Mouse (Mus musculus) A20 (cell line): ENCODE results near the gene Luzp1.

ENCODE experiments used
- DNase-seq: peaks from one replicate; pipeline ENCODE4 v3.0.0-alpha.2; 2011; ENCODE audit warnings: low read depth, low spot score

Luzp1 gene

DNA sequence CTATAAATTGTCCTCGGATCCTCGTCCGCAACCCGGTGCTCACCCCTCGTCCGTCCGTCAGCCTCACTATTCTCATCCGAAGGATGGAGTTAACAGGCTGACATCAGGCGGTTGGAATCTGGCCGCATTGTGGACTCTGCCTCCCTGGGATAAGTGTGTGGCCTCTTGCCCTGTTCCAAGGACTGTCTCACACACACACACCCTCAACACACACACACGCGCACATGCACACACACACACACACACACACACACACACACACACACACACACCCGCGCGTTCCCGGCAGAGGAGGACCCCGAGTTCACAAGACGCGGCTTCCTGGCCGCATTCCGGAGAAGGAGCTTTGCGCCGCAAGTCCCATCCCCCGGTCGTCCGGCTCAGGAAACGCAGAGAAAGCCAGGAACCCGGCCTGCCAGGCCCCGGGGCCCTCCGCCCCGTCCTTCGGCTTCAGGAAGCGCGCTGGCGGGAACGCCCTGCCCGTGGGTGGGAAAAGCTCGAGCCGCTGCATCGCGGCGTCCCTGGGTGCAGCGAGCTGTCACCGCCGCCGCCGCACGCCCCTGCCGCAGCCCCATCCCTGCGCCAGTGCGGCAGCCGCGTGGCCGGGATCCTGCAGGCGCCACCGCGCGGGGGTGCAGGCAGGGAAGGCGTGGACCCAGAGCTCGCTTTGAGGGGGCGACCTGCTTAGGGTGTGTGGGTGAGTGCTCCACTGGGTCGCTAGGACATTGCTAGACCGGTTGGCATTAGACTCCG, 7.3 kb upstream of the Luzp1 start, which contains the start of gene 6030445D17Rik:
Gene 6030445D17Rik (plus strand): TSS at position 165 of the 753 bp plus-strand sequence.
- DNase-seq = no peak

DNA sequence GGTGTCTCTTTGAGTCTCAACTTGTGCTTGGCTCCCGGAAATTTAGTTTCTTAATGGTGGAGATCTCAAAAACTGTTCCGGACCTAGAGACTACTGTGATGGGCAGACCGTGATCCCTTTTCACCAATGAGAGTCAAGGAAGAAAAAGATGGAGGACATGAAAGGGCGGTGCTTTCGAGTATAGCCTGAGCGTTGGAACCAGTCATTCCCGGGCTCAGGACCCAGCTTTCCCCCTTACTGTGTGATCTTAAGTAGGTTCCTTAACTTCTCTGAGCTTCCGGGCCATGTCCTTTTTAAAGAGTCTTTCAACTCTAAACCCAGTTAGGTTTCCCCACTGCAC, 6.8 kb upstream of the Luzp1 start:
- no peak for DNase-seq

DNA sequence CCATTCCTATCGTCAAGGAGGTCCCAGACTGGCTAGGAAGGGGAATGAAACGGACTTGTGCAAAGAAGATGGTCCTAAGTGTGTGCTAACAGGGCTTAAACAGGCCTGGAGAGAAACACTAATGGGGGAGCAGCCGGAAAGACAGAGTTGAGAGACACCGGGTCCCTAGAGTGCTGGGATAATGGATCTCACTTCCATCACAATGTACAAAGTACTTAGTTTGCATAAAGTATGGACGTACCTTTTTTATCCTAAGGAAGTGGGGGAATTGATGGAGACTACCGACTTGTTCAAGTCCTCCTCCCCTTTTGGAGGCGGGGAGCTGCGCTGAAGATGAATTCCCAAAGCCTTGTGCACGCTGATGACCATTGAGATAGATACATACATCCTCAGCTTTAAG, 6.1 kb upstream of the Luzp1 start:
- no peak for DNase-seq

DNA sequence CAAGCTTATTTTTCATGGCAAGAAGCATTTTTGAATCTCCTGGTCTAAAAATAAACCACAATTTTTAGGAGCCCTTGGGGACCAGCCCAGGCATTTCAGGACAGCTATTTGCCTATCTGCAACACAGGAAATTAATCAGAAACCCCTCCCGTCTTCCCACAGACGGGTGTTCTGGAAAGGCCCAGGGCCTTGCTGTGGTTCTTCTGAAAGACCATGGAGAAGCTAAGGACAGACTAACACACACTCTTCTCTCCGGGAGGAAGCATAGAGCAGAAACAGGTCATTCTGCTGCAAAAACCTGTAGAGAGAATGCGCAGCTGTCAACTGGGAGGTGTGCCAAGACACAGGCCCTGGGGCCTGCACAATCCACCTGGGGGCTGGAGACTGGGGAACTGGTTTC, 3.3 kb upstream of the Luzp1 start:
- DNase-seq = no peak

DNA sequence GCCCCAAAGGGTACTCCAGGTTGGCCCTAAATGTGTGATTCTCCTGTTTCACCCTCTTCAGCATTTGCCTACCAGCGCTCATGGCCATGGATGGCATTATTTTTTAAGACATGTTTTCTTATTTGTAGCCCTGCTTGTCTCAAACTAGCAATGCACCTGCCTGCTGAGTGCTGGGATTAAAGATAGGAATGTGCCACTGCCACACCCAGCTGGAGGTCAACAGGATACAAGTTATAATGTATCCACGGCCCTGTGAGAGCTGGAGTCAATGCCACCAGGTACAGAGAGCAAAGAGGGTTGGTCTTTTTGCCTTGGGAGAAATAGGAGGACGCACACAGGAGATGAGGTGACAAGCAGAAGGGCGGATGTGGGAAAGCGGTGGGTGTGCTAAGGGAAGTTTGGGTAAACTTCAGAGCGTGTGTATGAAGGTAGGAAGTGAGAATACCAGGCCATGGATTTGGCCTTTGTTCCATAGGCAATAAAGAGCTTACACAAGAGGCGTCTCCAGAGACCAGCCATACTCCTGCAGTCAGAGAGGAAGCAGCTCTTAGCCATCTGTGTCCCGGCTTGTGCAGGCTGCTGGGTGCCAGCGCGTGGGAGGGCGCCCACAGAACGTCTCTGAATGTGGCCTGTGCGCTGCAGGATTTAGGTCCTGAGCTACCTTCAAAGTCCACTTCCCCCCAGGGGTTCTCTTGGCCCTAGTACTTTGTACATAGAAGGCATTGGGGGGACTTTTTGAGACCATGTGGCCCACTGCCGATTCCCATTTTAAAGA, 821 bp upstream of the Luzp1 start:
- peak; percentile 14 for DNase-seq

DNA sequence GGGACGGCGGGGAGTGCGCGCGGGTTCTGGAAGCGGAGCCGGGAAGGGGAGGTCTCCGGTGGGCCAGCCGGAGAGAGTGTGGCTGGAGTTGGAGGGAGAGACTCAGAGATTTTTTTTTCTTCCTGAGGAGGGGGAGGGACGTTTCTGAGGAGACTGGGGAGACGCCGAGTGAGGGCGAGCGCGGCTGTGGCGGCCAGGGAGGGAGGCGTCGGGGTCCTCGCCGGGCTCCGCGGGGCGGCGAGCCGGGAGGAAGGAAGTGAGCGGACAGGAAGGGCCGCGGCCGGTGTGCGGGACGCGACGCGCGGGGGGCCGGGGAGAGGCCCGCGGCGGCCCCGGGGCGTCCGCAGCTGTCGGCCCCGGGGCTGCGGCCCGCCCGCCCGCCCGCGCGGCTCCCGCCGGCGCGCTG, 383 bp downstream of the Luzp1 start:
- DNase-seq = no peak

DNA sequence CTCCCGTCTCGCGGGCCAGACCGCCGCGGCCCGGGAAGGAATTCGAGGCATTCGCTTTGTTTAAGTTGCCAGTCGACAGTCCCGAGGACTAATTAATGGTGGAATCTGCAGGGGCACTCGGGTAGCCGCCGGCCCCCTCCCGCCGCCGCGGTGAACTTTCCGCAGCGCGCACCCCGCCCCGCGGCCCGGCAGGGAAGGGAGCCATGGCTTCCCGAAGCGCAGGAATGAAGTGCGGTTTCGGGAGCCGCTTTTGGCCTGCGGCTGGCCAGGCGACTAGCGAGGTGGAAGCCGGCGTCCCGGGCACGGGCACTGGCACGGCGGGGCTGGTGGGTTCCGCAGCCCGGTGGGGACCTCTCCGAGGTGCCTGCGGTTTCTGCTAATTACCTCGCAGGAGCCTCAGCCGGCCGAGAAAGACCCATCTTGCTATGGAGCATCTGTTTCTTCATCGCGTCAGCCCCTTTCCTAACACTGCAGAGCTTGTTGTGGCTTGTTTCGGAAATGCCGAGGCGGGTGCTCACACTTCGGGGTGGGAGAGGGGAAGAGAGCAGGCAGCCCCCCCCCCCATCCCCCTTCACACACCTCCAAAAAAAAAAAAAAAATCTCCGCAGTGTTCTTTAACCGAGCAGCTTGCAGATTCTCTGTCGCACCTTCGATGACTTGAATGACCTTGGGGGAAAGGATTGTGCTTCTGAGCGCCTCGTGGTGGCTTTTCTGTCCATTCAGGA, 948 bp downstream of the Luzp1 start:
- peak; percentile 53 for DNase-seq

DNA sequence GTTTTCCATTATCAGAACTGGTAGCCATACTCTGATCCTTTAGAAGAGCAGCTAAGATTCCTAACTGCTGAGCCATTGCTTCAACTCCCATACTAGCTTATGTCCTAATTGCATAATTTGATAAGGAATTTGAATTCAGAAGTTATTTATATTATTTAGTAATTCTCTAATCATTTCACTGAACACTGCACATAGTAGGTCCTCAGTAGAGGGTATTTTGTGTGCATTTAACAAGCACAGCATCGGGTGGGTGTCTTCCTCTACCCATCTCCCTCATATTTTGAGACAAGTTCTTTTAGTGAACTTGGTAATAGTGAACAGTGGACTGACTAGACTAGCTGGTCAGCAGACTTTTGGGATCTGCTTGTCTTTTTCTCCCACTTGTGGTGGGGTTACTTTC, 7.1 kb downstream of the Luzp1 start:
- DNase-seq = no peak

DNA sequence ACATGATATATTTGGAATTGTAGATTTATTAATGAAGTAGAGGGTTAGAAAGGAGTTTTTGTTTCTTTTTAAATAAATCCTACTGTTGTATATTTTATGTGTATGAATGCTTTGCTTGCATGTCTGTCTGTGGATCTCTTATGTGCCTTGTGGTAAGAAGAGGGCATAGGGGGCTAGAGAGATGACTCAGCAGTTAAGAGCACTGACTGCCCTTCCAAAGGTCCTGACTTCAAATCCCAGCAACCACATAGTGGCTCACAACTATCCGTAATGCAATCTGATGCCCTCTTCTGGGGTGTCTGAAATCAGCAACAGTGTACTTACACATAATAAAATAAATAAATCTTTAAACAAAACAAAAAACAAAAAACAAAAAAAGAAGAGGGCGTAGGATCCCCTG, 17.0 kb downstream of the Luzp1 start:
- no peak for DNase-seq

DNA sequence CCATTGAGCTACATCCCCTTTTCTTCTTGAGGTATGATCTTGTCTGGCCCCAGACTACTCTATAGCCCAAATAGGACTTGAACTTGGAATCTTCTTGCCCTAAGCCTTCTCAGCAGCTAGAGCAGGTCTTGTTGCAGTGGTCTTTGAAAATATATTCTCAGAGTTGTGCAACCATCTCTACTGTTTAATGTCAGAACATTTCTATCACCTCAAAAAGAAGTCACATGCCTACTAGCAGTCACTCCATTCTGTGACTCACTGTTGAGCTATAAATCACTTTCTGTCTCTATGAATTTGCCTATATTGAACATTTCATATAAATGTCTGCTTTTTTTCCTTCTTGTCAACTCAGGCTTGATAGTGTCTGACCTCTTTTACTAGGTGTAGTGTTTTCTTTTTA, 26.4 kb downstream of the Luzp1 start:
- no peak for DNase-seq

DNA sequence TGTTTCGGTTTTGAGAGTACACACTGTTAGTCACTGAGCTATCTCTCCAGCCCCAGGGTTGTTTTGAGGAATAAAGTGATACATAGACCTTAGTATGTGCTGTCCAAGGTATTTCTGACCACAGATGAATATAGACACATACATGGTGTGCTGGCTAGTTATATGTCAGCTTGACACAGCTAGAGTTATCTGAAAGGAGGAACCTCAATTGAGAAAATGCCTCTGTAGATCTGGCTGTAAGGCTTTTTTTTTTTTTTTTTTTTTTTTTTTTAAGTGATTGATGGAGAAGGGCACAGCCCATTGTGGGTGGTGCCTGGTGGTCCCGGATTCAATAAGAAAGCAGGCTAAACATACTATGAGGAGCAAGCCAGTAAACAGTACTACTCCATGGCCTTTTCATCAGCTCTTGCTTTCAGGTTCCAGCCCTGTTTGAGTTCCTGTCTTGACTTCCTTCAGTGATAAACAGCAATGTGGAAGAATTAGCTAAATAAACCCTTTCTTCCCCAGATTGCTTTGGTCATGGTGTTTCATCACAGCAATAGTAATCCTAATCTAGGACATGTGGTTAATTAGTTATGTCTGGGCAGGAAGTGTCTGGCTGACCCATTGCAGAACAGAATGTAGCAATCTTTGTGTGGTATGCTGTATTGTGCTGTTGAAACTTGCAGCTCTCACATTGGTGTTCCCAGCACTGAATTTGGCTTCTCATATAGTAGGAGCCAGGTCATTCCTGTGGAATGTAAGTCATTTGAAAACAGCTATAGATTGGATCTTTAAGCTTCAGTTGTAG, 36.1 kb downstream of the Luzp1 start:
- DNase-seq = peak; percentile 33

DNA sequence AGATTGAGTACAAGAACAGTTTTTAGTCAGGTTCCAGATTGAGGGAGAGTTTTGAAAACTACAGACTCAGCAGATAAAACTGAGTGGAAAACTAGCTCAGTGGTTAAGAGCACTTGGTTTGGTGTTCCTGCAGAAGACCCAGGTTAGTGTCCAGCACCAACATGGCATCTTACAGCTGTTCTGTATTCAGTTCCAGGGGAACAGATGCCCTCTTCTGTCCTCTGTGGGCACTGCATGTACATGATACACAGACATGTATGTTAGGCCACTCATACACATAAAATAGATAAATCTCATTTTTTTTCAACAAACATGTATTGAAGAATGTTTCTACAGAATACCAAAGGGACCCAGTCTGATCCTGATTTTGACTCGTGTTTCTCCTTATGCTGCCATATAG, 40.3 kb downstream of the Luzp1 start:
- peak; percentile 48 for DNase-seq

DNA sequence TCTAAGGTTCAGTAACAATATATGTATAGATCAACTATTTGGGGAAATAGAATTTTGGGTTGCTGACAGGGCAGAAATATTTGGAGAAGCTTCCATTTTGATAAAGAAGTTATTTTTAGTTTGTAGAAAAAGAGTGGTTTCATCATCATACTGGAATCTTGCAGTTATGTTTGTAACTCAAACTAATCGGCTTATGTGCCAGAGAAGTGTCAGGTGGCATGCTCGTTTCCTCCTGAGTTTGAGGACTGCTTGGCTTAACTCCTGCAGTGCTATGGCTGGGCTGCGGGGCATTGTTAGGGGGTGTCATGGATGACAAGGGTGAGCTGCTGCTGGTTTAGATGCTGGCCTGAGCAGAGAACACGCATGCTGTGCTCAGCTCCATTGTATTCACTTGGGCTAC, 42.1 kb downstream of the Luzp1 start:
- DNase-seq = no peak

DNA sequence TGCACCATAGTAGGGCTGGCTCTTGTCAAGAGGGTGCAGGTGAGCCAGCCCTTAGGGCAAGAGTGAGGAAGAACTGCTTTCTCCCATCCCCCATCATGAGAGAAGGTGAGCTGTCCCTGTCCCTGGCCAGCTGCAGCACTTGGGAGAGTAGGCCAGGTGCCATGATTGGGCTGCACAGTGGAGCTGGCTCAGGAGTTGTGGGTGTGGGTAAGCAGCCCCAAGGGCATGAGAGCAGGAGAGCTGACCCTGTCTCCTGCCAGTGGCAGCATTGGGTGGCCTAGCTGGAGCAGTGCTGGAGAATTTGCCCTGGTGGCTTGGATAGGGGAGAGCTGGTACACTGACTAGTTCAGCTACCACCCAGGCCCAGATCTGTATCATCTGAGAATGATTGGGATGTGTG, 43.3 kb downstream of the Luzp1 start:
- no peak for DNase-seq

DNA sequence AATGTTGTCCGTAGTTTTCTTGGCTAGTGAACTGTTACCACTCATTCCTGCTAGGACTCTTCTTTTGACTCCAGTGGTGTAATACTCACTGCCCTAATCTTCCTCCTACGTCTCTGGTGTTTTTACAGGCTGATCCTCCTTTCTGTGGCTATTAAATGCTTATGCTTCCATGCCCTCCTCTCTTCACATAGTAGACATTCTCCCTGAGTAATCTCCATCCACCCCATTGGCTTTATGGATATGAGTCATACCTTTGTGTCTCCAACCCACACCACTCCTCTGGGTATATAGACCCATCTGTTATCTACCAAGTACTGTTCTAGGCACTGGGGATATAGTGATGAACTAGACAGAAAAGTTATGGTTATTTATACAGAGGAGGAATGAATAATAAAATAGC, 48.6 kb downstream of the Luzp1 start:
- DNase-seq = no peak

DNA sequence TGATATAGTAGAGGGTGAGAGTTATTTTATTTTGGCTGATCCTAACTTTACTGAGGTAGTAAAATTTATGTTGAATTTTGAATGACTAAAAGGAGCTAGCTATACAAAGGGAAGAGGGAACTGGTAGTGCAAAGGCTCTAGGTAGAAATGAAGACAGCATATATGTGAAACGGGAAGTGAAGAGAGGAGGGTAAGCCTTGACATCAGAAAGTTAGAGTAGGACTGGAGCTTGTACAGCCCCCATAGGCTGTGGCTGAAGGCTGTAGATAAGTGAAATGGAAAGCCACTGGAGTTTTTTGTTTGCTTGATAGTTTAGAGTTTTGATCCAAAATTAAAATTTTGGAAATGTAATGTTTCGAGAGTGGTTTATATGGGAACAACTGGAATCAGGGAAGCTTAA, 49.0 kb downstream of the Luzp1 start:
- peak; percentile 38 for DNase-seq

DNA sequence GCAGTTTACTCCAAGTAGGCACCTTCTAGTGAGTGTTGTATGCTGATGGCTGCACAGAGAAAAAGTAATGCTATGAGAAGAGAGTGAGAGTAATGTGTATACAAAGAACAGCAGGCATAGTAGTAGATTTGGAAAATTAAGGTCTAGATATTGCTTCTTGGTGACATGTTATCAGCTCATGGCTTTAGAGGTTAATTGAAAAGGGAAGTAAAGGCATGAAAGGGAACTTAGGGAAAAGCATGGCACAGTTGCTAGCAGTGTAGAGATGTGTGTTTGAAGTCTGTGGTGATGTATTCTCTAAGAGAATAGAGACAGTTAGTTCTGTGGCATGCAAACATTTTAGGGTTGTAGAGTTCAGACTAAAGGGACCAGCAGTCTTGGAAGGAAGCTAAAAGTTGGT, 50.3 kb downstream of the Luzp1 start:
- no peak for DNase-seq

DNA sequence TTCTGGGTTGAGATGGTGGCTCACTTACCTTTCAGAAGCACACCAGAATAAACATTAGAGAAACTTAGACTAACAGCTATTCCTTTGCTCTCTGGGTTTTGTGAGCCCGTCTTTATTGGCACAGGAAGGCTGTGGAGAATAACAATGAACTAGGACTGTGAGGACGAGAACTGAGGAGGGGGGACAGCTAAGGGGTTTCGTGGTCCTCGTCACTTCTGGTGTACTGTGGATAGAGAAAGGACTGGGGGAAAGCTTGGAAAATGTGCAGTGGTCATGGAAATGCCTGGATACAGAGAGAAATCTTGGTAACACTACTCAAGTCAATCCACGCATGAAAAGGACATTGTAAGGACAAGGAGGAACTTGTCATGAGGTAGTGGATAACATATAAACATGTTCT, 52.3 kb downstream of the Luzp1 start:
- DNase-seq = no peak

DNA sequence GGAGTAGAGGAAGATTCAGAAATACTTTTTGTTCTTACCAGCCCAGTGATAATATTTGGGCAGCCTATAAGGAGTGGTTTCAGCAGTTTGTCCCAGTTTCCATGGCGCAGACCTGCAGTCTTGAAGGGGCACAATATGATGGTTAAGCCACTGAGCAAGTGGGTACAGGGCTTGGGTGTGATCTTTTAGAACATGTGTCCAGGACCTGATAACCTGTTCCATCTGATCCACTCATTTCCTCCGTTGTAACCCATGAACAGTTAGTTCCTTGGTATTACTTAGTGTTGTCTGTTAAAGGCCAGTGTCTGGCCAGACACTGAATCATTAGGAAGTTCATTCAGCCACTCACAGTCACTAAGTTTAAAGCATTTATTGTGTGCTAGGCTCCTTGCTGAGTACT, 54.7 kb downstream of the Luzp1 start:
- no peak for DNase-seq

DNA sequence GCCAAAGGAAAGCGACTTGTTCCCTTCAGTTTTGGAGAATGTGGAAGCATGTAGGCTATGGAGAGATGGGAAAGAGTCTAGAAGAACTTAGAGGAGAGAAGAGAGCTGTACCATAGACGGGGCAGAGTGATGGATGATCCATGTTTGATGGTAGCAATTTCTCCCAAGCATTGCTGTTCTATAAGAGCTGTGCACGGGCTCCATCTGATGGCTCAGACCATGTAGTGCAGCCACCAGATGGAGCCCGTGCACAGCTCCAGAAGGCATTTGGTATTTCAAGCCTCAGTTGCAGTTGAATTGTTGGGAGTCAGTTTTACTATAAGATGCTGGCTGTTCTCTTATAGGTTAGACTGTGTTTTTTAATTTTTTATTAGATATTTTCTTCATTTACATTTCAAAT, 56.9 kb downstream of the Luzp1 start:
- DNase-seq = peak; percentile 44

DNA sequence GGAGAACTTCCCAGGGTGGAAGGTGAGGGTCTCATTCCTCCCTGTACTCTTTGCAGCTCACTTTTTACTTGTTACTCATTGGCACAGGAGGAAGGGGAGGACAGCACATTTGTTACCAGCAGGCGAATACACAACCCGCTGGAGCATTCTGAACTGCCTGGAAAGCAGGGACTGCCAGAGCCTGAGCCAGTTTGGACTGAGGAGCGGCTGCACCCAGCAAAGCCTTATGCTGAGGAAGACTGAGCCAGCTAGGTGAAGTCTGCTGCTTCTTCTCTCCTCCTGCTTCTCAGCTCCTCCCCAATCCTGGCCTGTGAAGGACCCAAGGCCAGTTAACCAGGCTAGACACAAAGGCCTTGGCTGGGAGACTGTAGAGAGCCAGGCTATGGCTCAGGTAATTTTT, 75.6 kb downstream of the Luzp1 start:
- DNase-seq = no peak
